ENCODE assay signal across 19 mouse cellular contexts in the genomic region with DNA sequence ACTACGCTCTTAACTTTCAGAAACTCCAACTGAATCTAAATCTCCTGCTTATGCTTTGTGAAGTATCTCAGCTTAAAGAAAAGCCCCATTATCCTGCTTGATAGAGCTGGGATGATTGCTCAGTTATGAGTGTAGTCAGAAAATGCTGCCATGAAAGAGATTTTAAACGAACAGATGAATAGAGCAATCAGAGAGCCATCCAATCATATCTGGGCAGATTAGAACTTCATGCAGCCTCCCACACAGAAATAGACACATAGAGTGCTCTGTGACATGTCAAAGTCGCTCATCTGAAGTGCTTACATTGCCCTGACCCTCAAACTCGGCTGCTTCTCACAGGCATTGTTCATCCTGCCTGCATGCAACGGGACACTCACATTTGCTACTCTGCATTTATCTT.
DNase-seq lines count a peak whose midpoint lies in the region; ATAC-seq and TF ChIP-seq lines count a peak whose summit lies in the region.
"Had no signal": no experiment of that assay in that cellular context is flagged by ENCODE, and none has a peak within 500 bp of the region (broad histone marks: within the 10 kb centered on the region; RNA-seq: fewer than 3 reads in every experiment).

No protein-coding gene starts in this region.

- no peak overlapping the region for H3K4me2 ChIP-seq in forebrain, embryonic 13.5 days
- no peak overlapping the region for H3K4me2 ChIP-seq in heart, embryonic 16.5 days (ENCODE audit: low read depth, low read length)
- H3K4me2 ChIP-seq: hindbrain, embryonic 13.5 days had no signal

- H3K9me3 ChIP-seq in forebrain, embryonic 13.5 days (replicated peaks) = no peaks in the 10 kb centered on the region
- H3K9me3 ChIP-seq in forebrain, embryonic 10.5 days = no peaks in the 10 kb centered on the region
- H3K9me3 ChIP-seq in heart, embryonic 10.5 days = no peaks in the 10 kb centered on the region
- H3K9me3 ChIP-seq in heart, embryonic 16.5 days (replicated peaks; ENCODE audit: control insufficient read depth, low read length) = no peaks in the 10 kb centered on the region
- H3K9me3 ChIP-seq: embryonic facial prominence, embryonic 10.5 days; hindbrain, embryonic 13.5 days had no signal

- H3K4me3 ChIP-seq in forebrain, embryonic 13.5 days = no peak overlapping the region
- no peak overlapping the region for H3K4me3 ChIP-seq in forebrain, embryonic 10.5 days
- no peak overlapping the region for H3K4me3 ChIP-seq in heart, embryonic 10.5 days
- no peak overlapping the region for H3K4me3 ChIP-seq in heart, embryonic 16.5 days (ENCODE audit: low read length)
- H3K4me3 ChIP-seq in kidney, adult 2 months (ENCODE audit: insufficient read depth, low read depth, low read length) = no peak overlapping the region
- H3K4me3 ChIP-seq: embryonic facial prominence, embryonic 10.5 days; hindbrain, embryonic 13.5 days had no signal

- no peaks in the 10 kb centered on the region for H3K36me3 ChIP-seq in forebrain, embryonic 13.5 days (ENCODE audit: poor library complexity, severe bottlenecking)
- H3K36me3 ChIP-seq in forebrain, embryonic 10.5 days (replicated peaks) = no peaks in the 10 kb centered on the region
- no peaks in the 10 kb centered on the region for H3K36me3 ChIP-seq in heart, embryonic 10.5 days
- no peaks in the 10 kb centered on the region for H3K36me3 ChIP-seq in heart, embryonic 16.5 days (ENCODE audit: control insufficient read depth, insufficient read depth)
- H3K36me3 ChIP-seq in kidney, adult 2 months (ENCODE audit: control insufficient read depth, insufficient read depth, low read length) = no peaks in the 10 kb centered on the region
- H3K36me3 ChIP-seq: embryonic facial prominence, embryonic 10.5 days; hindbrain, embryonic 13.5 days had no signal

- no peak overlapping the region for H3K9ac ChIP-seq in forebrain, embryonic 13.5 days
- H3K9ac ChIP-seq in heart, embryonic 16.5 days (ENCODE audit: low read length) = no peak overlapping the region
- H3K9ac ChIP-seq: hindbrain, embryonic 13.5 days had no signal

- H3K27ac ChIP-seq in forebrain, embryonic 13.5 days = no peak overlapping the region
- no peak overlapping the region for H3K27ac ChIP-seq in forebrain, embryonic 10.5 days
- H3K27ac ChIP-seq in heart, embryonic 10.5 days = peak overlapping the region; percentile 19; the same call in 1 of the 2 replicates
- peak overlapping the region; percentile 43; the same call in 1 of the 2 replicates for H3K27ac ChIP-seq in heart, embryonic 16.5 days (ENCODE audit: low read length)
- no peak overlapping the region for H3K27ac ChIP-seq in kidney, adult 2 months (ENCODE audit: insufficient read depth, low read depth, low read length)
- H3K27ac ChIP-seq: embryonic facial prominence, embryonic 10.5 days; hindbrain, embryonic 13.5 days; hindbrain, postnatal 0 days had no signal

- TF ChIP-seq POLR2A in kidney, adult 2 months (IDR thresholded peaks at IDR 0.05; ENCODE audit: low read depth, low read length) = no peak

- 56% methylated on average over 5 of the region's 5 CpGs for WGBS in forebrain, embryonic 13.5 days
- WGBS in forebrain, embryonic 10.5 days = 70% methylated on average over 5 of the region's 5 CpGs
- 37% methylated on average over 5 of the region's 5 CpGs for WGBS in heart, embryonic 10.5 days
- 20% methylated on average over 5 of the region's 5 CpGs for WGBS in heart, embryonic 16.5 days
- WGBS in kidney, adult 2 months = 64% methylated on average over 5 of the region's 5 CpGs

- ATAC-seq in forebrain, embryonic 13.5 days = peak; percentile 45; the same call in 1 of the 2 replicates
- 0 out of 2 replicates have a peak, but pooled peaks have one; percentile 52 for ATAC-seq in heart, embryonic 16.5 days (replicated peaks; ENCODE audit: extremely low read depth, insufficient read depth, low FRiP score)
- ATAC-seq: hindbrain, postnatal 0 days had no signal

- H3K27me3 ChIP-seq in forebrain, embryonic 13.5 days = no peaks in the 10 kb centered on the region
- no peaks in the 10 kb centered on the region for H3K27me3 ChIP-seq in forebrain, embryonic 10.5 days (ENCODE audit: poor library complexity, severe bottlenecking)
- H3K27me3 ChIP-seq in heart, embryonic 10.5 days (ENCODE audit: insufficient read depth, poor library complexity, severe bottlenecking) = no peaks in the 10 kb centered on the region
- no peaks in the 10 kb centered on the region for H3K27me3 ChIP-seq in heart, embryonic 16.5 days (ENCODE audit: control insufficient read depth, insufficient read depth, low read length)
- no peaks in the 10 kb centered on the region for H3K27me3 ChIP-seq in kidney, adult 2 months (replicated peaks; ENCODE audit: control insufficient read depth, insufficient read depth, low read length)
- H3K27me3 ChIP-seq: hindbrain, embryonic 13.5 days had no signal

- no peak for TF ChIP-seq CTCF in kidney, adult 2 months (conservative IDR thresholded peaks at IDR 0.05; ENCODE audit: insufficient read depth, insufficient read length, low read depth, low read length)

- no peak for DNase-seq in forebrain, embryonic 10.5 days (ENCODE audit: extremely low spot score, low spot score)
- DNase-seq in heart, embryonic 10.5 days (ENCODE audit: low spot score) = no peak
- no peak for DNase-seq in heart, adult 8-10 months (ENCODE audit: low spot score)
- no peak for DNase-seq in heart, adult 18-20 months
- DNase-seq in kidney, adult 2 months = no peak
- DNase-seq in cerebellum, postnatal 10 days = no peak
- DNase-seq: adrenal gland, postnatal 10 days; cerebellum, adult 2 months; cerebellum, postnatal 14 days; gastrocnemius, postnatal 36 days; heart, adult 11 months; heart, postnatal 10 days; kidney, adult 11 months; kidney, postnatal 10 days had no signal

- no peaks in the 10 kb centered on the region for H3K4me1 ChIP-seq in forebrain, embryonic 13.5 days
- no peaks in the 10 kb centered on the region for H3K4me1 ChIP-seq in forebrain, embryonic 10.5 days
- peaks cover 14% of the 10 kb centered on the region for H3K4me1 ChIP-seq in heart, embryonic 10.5 days
- peaks cover 8% of the 10 kb centered on the region for H3K4me1 ChIP-seq in heart, embryonic 16.5 days (ENCODE audit: control insufficient read depth, insufficient read depth, low read length)
- no peaks in the 10 kb centered on the region for H3K4me1 ChIP-seq in kidney, adult 2 months (ENCODE audit: control insufficient read depth, insufficient read depth, low read length)
- H3K4me1 ChIP-seq: embryonic facial prominence, embryonic 10.5 days; hindbrain, embryonic 13.5 days had no signal

Comparison
In these comparisons a context has a peak if more than half of its experiments do, and no peak if none do; other contexts are left out.
1. H3K27ac ChIP-seq: peak in heart, embryonic 10.5 days (single experiment) and heart, embryonic 16.5 days (single experiment); none in forebrain, embryonic 13.5 days (single experiment), forebrain, embryonic 10.5 days (single experiment) and kidney, adult 2 months (single experiment).